Mouse (Mus musculus): ENCODE results near the gene Clca3a2.
"Not testable (repeated sequence)": the region's sequence is repeated elsewhere in the genome, so short reads cannot be mapped to it uniquely, and the experiment has no call there.

Clca3a2 gene

GRCm38 (mm10) chr3:144819219-144819618 lies at the start of gene Clca3a2:
TSS of gene Clca3a2 (minus strand) at chr3:144819494.
- not testable (repeated sequence) for ATAC-seq (ENCODE audit: insufficient number of reproducible peaks, low FRiP score, low TSS enrichment)

- no peak for ATAC-seq (ENCODE audit: insufficient number of reproducible peaks, low FRiP score, low TSS enrichment)
Observed at GRCm38 (mm10) chr3:144849584-144849983, 30.3 kb upstream of the Clca3a2 start.

- ATAC-seq (ENCODE audit: insufficient number of reproducible peaks, low FRiP score, low TSS enrichment): not testable (repeated sequence)
Observed at GRCm38 (mm10) chr3:144849014-144849556, 29.8 kb upstream of the Clca3a2 start, which contains the start of gene Clca3b. TSS of gene Clca3b (minus strand) at chr3:144849357.

- no peak for ATAC-seq (ENCODE audit: insufficient number of reproducible peaks, low FRiP score, low TSS enrichment)
Observed at GRCm38 (mm10) chr3:144827257-144827656, 8.0 kb upstream of the Clca3a2 start.

- ATAC-seq (ENCODE audit: insufficient number of reproducible peaks, low FRiP score, low TSS enrichment): peak; percentile 70
Observed at GRCm38 (mm10) chr3:144825151-144825550, 5.9 kb upstream of the Clca3a2 start.

GRCm38 (mm10) chr3:144823331-144823730 lies 4.0 kb upstream of the Clca3a2 start:
- no peak for ATAC-seq (ENCODE audit: insufficient number of reproducible peaks, low FRiP score, low TSS enrichment)

- ATAC-seq (ENCODE audit: insufficient number of reproducible peaks, low FRiP score, low TSS enrichment): no peak
Observed at GRCm38 (mm10) chr3:144820632-144821031, 1.3 kb upstream of the Clca3a2 start.

- ATAC-seq (ENCODE audit: insufficient number of reproducible peaks, low FRiP score, low TSS enrichment): not testable (repeated sequence)
Observed at GRCm38 (mm10) chr3:144813336-144813735, 6.0 kb downstream of the Clca3a2 start.

- ATAC-seq (ENCODE audit: insufficient number of reproducible peaks, low FRiP score, low TSS enrichment): no peak
Observed at GRCm38 (mm10) chr3:144811821-144812220, 7.5 kb downstream of the Clca3a2 start.

GRCm38 (mm10) chr3:144808153-144808925 lies 11.0 kb downstream of the Clca3a2 start:
- not testable (repeated sequence) for ATAC-seq (ENCODE audit: insufficient number of reproducible peaks, low FRiP score, low TSS enrichment)

GRCm38 (mm10) chr3:144806626-144807025 lies 12.7 kb downstream of the Clca3a2 start:
- ATAC-seq (ENCODE audit: insufficient number of reproducible peaks, low FRiP score, low TSS enrichment): not testable (repeated sequence)

- no peak for ATAC-seq (ENCODE audit: insufficient number of reproducible peaks, low FRiP score, low TSS enrichment)
Observed at GRCm38 (mm10) chr3:144801861-144802260, 17.4 kb downstream of the Clca3a2 start.

- no peak for ATAC-seq (ENCODE audit: insufficient number of reproducible peaks, low FRiP score, low TSS enrichment)
Observed at GRCm38 (mm10) chr3:144785181-144786148, 33.8 kb downstream of the Clca3a2 start.

- no peak for ATAC-seq (ENCODE audit: insufficient number of reproducible peaks, low FRiP score, low TSS enrichment)
Observed at GRCm38 (mm10) chr3:144765161-144765560, 54.1 kb downstream of the Clca3a2 start.

GRCm38 (mm10) chr3:144761454-144761853 lies 57.8 kb downstream of the Clca3a2 start:
- no peak for ATAC-seq (ENCODE audit: insufficient number of reproducible peaks, low FRiP score, low TSS enrichment)

- no peak for ATAC-seq (ENCODE audit: insufficient number of reproducible peaks, low FRiP score, low TSS enrichment)
Observed at GRCm38 (mm10) chr3:144760592-144761309, 58.5 kb downstream of the Clca3a2 start, which contains the start of gene Clca3a1. TSS of gene Clca3a1 (minus strand) at chr3:144760977.

- ATAC-seq (ENCODE audit: insufficient number of reproducible peaks, low FRiP score, low TSS enrichment): no peak
Observed at GRCm38 (mm10) chr3:144759719-144760118, 59.6 kb downstream of the Clca3a2 start.

- not testable (repeated sequence) for ATAC-seq (ENCODE audit: insufficient number of reproducible peaks, low FRiP score, low TSS enrichment)
Observed at GRCm38 (mm10) chr3:144756103-144756502, 63.2 kb downstream of the Clca3a2 start.

- peak; percentile 79; the same call in 1 of the 2 replicates for ATAC-seq (ENCODE audit: insufficient number of reproducible peaks, low FRiP score, low TSS enrichment)
Observed at GRCm38 (mm10) chr3:144753120-144753519, 66.2 kb downstream of the Clca3a2 start.

Data from cerebellum, adult (tissue).